Mouse (Mus musculus): ENCODE data around the gene Nrp1.

Nrp1 gene

GRCm38 (mm10) chr8:128419984-128420383 is 61.6 kb downstream of the Nrp1 start:
- no peak for DNase-seq (ENCODE audit: low spot score in 2 of 2)

- DNase-seq (ENCODE audit: low spot score in 2 of 2), result no peak
These were observed 62.0 kb downstream of the Nrp1 start for GRCm38 (mm10) chr8:128420402-128420801.

GRCm38 (mm10) chr8:128423813-128424212 is 65.4 kb downstream of the Nrp1 start:
- no peak for DNase-seq (ENCODE audit: low spot score in 2 of 2)

- no peak for DNase-seq (ENCODE audit: low spot score in 2 of 2)
These were observed 66.4 kb downstream of the Nrp1 start for GRCm38 (mm10) chr8:128424626-128425333.

GRCm38 (mm10) chr8:128427071-128427470 is 68.7 kb downstream of the Nrp1 start:
- no peak for DNase-seq (ENCODE audit: low spot score in 2 of 2)

GRCm38 (mm10) chr8:128428971-128429370 is 70.6 kb downstream of the Nrp1 start:
- no peak for DNase-seq (ENCODE audit: low spot score in 2 of 2)

GRCm38 (mm10) chr8:128431082-128431481 is 72.7 kb downstream of the Nrp1 start:
- no peak for DNase-seq (ENCODE audit: low spot score in 2 of 2)

GRCm38 (mm10) chr8:128435749-128436148 is 77.3 kb downstream of the Nrp1 start:
- DNase-seq (ENCODE audit: low spot score in 2 of 2), result no peak

GRCm38 (mm10) chr8:128437156-128437825 is 78.9 kb downstream of the Nrp1 start:
- DNase-seq (ENCODE audit: low spot score in 2 of 2), result no peak

GRCm38 (mm10) chr8:128441407-128441806 is 83.0 kb downstream of the Nrp1 start:
- no peak for DNase-seq (ENCODE audit: low spot score in 2 of 2)

- no peak for DNase-seq (ENCODE audit: low spot score in 2 of 2)
These were observed 87.2 kb downstream of the Nrp1 start for GRCm38 (mm10) chr8:128445596-128445995.

- DNase-seq (ENCODE audit: low spot score in 2 of 2), result no peak
These were observed 88.2 kb downstream of the Nrp1 start for GRCm38 (mm10) chr8:128446636-128447035.

- DNase-seq (ENCODE audit: low spot score in 2 of 2), result no peak
These were observed 88.9 kb downstream of the Nrp1 start for GRCm38 (mm10) chr8:128447320-128447719.

- DNase-seq (ENCODE audit: low spot score in 2 of 2), result no peak
These were observed 92.1 kb downstream of the Nrp1 start for GRCm38 (mm10) chr8:128450390-128451032.

GRCm38 (mm10) chr8:128451121-128451520 is 92.7 kb downstream of the Nrp1 start:
- DNase-seq (ENCODE audit: low spot score in 2 of 2), result no peak

GRCm38 (mm10) chr8:128453471-128453870 is 95.1 kb downstream of the Nrp1 start:
- DNase-seq (ENCODE audit: low spot score in 2 of 2), result no peak

GRCm38 (mm10) chr8:128454026-128454425 is 95.6 kb downstream of the Nrp1 start:
- no peak for DNase-seq (ENCODE audit: low spot score in 2 of 2)

- DNase-seq (ENCODE audit: low spot score in 2 of 2), result no peak
These were observed 98.9 kb downstream of the Nrp1 start for GRCm38 (mm10) chr8:128457277-128457676.

GRCm38 (mm10) chr8:128459704-128460103 is 101.3 kb downstream of the Nrp1 start:
- no peak for DNase-seq (ENCODE audit: low spot score in 2 of 2)

GRCm38 (mm10) chr8:128461716-128462115 is 103.3 kb downstream of the Nrp1 start:
- no peak for DNase-seq (ENCODE audit: low spot score in 2 of 2)

- DNase-seq (ENCODE audit: low spot score in 2 of 2), result no peak
These were observed 104.8 kb downstream of the Nrp1 start for GRCm38 (mm10) chr8:128463162-128463561.

GRCm38 (mm10) chr8:128464056-128464623 is 105.7 kb downstream of the Nrp1 start:
- DNase-seq (ENCODE audit: low spot score in 2 of 2), result no peak

GRCm38 (mm10) chr8:128465553-128465952 is 107.1 kb downstream of the Nrp1 start:
- DNase-seq (ENCODE audit: low spot score in 2 of 2), result no peak

Data from cerebellum, postnatal 4 days (tissue).